Mouse (Mus musculus): ENCODE results near the gene Inpp5a.

Inpp5a gene

GRCm38 (mm10) chr7:139530591-139531427 lies 141.9 kb downstream of the Inpp5a start:
- DNase-seq (ENCODE audit: low spot score in 2 of 2) = no peak

DNA sequence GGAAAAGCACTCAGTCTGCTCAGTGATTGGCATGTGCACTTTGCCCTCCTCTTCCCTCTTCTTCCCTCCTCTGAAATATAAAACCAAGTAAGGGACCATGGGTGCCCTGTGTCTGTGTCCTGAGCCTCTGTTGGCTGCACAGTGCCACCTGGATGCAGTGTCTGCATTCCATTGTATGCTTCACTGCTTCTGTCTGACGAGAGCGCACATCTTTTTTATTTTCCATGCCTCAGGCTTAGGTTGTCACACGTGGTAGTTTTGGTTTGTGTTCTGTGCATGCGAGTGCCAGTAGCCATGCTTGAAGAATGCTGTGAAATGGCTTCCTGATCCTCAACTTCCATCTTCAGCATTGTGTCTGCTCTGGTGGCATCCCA lies 142.5 kb downstream of the Inpp5a start:
- DNase-seq (ENCODE audit: low spot score in 2 of 2) = no peak

GRCm38 (mm10) chr7:139536331-139536730 lies 147.4 kb downstream of the Inpp5a start:
- no peak for DNase-seq (ENCODE audit: low spot score in 2 of 2)

- DNase-seq (ENCODE audit: low spot score in 2 of 2) = no peak
These were observed 147.9 kb downstream of the Inpp5a start for GRCm38 (mm10) chr7:139536831-139537230.

GRCm38 (mm10) chr7:139537831-139538230 lies 148.9 kb downstream of the Inpp5a start:
- DNase-seq (ENCODE audit: low spot score in 2 of 2) = no peak

DNA sequence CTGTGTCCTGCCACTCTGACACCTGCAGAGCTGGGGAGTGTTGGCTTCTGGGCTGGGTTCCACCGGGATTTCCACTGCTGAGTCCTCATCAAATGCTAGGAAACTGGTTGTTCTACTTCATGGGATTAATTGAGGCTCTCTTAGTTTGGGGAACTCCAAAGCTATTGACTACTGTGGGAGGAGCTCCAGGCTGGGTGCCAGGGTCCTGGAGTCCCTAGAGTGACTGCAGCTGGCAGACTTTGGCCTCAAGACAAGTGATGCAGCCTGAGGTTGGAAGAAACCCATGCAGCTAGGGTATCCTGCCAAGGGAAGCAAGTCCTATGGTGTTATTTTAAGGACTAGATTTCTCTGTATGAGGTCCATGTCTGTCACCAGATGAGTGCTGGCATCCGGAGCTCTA lies 149.6 kb downstream of the Inpp5a start:
- DNase-seq (ENCODE audit: low spot score in 2 of 2) = no peak

DNA sequence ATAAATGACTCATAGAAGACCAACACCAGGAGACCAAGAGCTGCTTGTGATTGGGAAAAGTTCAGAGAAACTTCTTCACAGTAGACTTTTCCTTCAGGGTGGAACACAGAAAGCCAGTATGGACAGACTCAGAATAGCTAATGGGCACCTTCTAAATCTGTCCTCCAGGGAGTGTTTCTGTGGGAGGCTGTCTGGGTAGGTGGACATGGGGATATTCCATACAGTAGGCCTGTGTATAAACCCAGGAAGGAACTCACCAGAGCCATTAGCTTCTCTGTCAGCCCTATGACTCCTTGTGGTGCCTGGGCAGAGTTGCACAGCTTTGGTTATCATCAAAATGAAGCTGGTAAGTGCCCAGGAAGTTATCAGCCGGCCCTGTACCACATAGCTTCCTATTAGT lies 151.7 kb downstream of the Inpp5a start:
- DNase-seq (ENCODE audit: low spot score in 2 of 2) = no peak

DNA sequence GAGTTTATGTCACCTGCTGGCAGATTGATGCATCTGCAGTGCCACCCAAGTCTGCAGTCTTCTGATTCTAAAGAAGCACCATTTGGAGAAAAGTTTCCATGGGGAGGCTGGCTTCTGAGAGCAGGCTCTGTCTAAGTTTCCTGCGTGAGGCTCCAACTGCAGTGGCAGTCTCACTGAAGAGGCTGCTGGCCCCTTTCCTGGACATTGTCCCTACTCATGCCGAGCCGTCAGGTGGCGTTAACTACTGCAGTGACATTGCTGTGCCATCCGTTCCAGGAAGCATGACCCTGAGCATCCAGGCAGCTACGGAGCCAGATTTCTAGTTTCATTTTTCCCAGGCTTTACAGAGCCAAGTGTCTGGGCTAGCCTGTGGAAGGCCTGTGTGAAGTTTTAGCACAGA lies 152.5 kb downstream of the Inpp5a start:
- DNase-seq (ENCODE audit: low spot score in 2 of 2) = no peak

DNA sequence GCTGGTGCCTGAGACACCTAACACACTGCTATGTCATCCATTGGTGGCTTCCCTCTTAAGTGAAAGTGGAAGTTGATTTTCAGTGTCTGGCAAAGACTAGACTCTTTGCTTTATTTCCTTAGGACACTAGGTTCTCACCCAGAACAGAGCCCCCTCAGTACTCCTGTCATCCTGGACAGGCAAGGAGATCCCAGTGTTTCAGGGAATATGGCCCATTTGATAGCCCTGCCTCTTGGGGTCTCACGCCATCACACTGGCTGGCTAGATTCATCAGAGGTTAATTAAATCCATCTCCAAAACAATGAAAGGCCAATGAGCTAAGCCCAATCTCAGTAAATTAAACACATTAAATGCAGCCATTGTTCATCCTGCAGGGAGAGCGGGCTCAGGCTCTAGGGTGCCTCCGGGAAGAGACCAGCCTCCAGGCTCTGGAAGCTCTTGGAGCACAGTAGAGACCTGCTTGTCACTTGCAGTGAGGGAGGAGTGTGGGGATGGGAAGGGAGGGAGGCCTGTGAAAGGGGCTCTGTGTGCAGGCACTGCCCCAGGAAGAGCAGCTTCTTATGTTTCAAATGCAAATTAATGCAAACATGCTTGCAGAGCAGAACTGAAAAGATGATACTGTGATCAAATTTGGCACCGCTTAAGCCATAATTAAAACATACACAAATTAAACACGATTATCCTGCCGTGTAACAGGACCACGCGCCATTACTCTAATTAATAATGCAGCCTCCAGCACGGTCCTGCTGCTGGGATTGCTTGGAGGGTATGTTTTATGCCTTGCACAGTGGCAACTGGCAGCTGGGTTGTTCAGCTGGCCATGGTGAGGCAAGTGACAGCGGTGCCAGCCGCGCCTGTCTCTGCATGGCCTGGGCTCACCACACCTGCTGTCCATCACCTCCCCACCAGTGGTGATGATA lies 156.1 kb downstream of the Inpp5a start:
- no peak for DNase-seq (ENCODE audit: low spot score in 2 of 2)

- DNase-seq (ENCODE audit: low spot score in 2 of 2) = no peak
These were observed 158.4 kb downstream of the Inpp5a start for GRCm38 (mm10) chr7:139547325-139547724.

- no peak for DNase-seq (ENCODE audit: low spot score in 2 of 2)
These were observed 161.3 kb downstream of the Inpp5a start for GRCm38 (mm10) chr7:139550086-139550783.

DNA sequence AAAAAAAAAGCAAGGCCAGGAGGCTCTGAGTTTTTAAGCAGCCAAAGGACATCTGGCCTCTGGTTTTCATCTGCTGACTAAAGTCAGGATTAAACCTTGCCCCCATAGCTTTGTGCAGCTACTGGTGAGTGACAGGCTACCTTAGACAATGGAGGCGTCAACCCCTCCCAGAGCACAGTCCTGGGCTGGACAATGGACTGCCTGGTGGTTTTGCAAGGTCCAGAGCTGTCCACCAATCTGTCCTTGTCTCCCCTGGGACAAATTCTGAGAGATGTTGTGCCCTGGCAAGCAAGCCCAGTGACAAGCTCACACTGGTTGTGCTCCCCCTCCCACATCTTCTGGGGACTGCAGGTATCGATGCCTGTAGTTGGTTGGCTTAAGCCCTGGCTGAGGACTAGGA lies 162.6 kb downstream of the Inpp5a start:
- DNase-seq (ENCODE audit: low spot score in 2 of 2) = no peak

DNA sequence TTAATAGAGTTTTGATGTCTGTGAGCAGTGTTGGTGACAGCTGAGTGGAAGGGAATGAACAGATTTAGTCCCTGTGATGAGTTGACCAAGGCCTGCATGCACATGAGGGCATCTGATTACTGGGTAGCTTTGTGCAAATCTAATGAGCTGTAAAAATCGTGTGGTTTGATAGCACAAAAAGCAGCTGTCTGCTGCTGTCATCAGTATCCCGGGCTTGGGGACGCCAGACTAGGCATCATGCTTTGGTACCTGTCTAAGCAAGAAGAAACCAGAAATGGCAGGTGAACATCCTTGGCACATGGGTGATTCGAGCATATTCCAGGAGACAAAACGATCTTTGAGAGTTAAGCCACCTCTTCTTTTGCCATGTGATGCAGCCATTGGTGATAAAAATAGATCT lies 167.4 kb downstream of the Inpp5a start:
- no peak for DNase-seq (ENCODE audit: low spot score in 2 of 2)

GRCm38 (mm10) chr7:139556746-139557526 lies 168.0 kb downstream of the Inpp5a start:
- no peak for DNase-seq (ENCODE audit: low spot score in 2 of 2)

- no peak for DNase-seq (ENCODE audit: low spot score in 2 of 2)
These were observed 170.8 kb downstream of the Inpp5a start for GRCm38 (mm10) chr7:139559659-139560058.

DNA sequence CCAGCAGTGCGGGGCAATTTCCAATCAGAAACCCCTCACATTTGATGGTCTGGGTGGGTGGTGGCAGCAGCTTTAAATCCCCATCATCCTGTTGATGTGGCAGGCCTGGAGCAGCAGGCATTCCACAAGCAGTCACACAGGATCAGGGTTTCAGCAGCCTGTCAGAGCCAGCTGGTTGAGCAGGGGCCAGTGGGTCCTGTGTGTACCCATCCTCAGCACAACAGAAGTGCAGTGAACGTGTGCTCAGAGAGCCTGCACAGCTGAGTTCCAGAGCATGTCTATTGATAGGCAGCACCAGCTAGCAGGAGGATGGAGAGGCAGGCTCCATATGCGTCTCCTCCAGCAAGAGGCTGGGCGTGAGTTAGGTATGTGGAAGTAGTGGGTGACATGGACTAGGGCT lies 174.5 kb downstream of the Inpp5a start:
- DNase-seq (ENCODE audit: low spot score in 2 of 2) = no peak

- DNase-seq (ENCODE audit: low spot score in 2 of 2) = no peak
These were observed 175.3 kb downstream of the Inpp5a start for GRCm38 (mm10) chr7:139564161-139564560.

GRCm38 (mm10) chr7:139565998-139566397 lies 177.1 kb downstream of the Inpp5a start:
- DNase-seq (ENCODE audit: low spot score in 2 of 2) = no peak

DNA sequence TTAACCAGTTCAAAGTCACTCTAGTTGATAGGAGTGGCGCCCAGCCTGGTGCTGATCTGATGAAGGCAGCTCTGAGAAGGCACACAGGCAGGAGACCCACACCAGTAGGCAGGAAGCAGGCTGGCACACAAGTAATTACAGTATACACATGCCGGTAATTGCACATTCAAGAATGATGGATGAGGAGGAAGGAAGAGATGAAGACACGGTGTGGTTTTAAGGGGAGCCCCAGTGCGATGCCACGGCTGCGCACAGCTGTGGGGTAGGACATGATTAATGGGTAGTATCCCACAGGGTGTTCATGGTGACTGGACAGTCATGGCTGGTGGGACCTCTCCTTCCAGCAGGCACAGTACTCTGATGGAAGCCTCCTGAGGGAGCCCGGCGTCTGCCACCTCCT lies 177.6 kb downstream of the Inpp5a start:
- no peak for DNase-seq (ENCODE audit: low spot score in 2 of 2)

GRCm38 (mm10) chr7:139570788-139571187 lies 181.9 kb downstream of the Inpp5a start:
- DNase-seq (ENCODE audit: low spot score in 2 of 2) = no peak

- DNase-seq (ENCODE audit: low spot score in 2 of 2) = no peak
These were observed 183.8 kb downstream of the Inpp5a start for GRCm38 (mm10) chr7:139572665-139573064.

Data from urinary bladder, postnatal 4 days (tissue).